Mouse (Mus musculus) subcutaneous adipose tissue, adult 2 months (tissue): ENCODE data around the gene 4930578C19Rik. TPM values are rescaled to one million over a fixed set of nuclear protein-coding genes. Genes with fewer than 3 reads are reported as not detected.

ENCODE experiments used
- polyA plus RNA-seq: library from polyadenylated mRNA; depleted of rRNA; stranded (reverse); fragments of >200 nt; gene quantifications from 2 replicates; pipeline ENCODE4 v1.2.3, GENCODE M21; 2012; ENCODE audit warnings: low replicate concordance; rRNA removed

Gene 4930578C19Rik
- 6.0 and 15.1 TPM in 2 replicates for polyA plus RNA-seq

GRCm38 (mm10) chrX:18461198-18461601 lies at the start of gene 4930578C19Rik:
TSS of gene 4930578C19Rik (minus strand) at chrX:18461397.

